Mouse (Mus musculus) forebrain, embryonic 11.5 days (tissue): ENCODE data around the gene Lrrc74a. TPM values are rescaled to one million over a fixed set of nuclear protein-coding genes. Genes with fewer than 3 reads are reported as not detected.
A peak's percentile ranks its signal among the peaks of the same experiment; 100 is the strongest.

ENCODE experiments used
- ATAC-seq: fragments of 200-750 bp; cut with Nextera tagmentation; replicated peaks from 2 replicates; pipeline ENCODE4 v1.8.0; 2017; ENCODE audit warnings: moderate TSS enrichment; ENCODE audit not compliant: low FRiP score
- DNase-seq: peaks from one replicate; pipeline ENCODE4 v3.0.0-alpha.2; 2017; ENCODE audit warnings: low spot score
- H3K27ac ChIP-seq: fragments of 300-500 bp; sonication (generic); 2 replicates; pipeline ENCODE4 v1.5.1; 2014; ENCODE audit warnings: low read depth, low read length
- H3K27me3 ChIP-seq: fragments of 300-500 bp; sonication (generic); 2 replicates; pipeline ENCODE4 v1.6.1; 2014; ENCODE audit warnings: mild to moderate bottlenecking, low read length, mixed read lengths; ENCODE audit not compliant: control insufficient read depth, insufficient read depth
- H3K36me3 ChIP-seq: fragments of 300-500 bp; sonication (generic); 2 replicates; pipeline ENCODE4 v1.6.1; 2014; ENCODE audit warnings: mild to moderate bottlenecking, low read length, moderate library complexity, mixed read lengths; ENCODE audit not compliant: control insufficient read depth, insufficient read depth
- H3K4me1 ChIP-seq: fragments of 300-500 bp; sonication (generic); replicated peaks from 2 replicates; pipeline ENCODE4 v1.6.1; 2014; ENCODE audit warnings: low read length, mixed read lengths; ENCODE audit not compliant: control insufficient read depth, insufficient read depth
- H3K4me2 ChIP-seq: fragments of 300-500 bp; sonication (generic); 2 replicates; pipeline ENCODE4 v1.6.1; 2014; ENCODE audit warnings: low read depth, mild to moderate bottlenecking, low read length, moderate library complexity, mixed read lengths; ENCODE audit not compliant: severe bottlenecking
- H3K4me3 ChIP-seq: fragments of 300-500 bp; sonication (generic); 2 replicates; pipeline ENCODE4 v1.5.1; 2014; ENCODE audit warnings: low read depth, low read length
- H3K9ac ChIP-seq: fragments of 300-500 bp; sonication (generic); 2 replicates; pipeline ENCODE4 v1.6.1; 2014; ENCODE audit warnings: low read length
- H3K9me3 ChIP-seq: fragments of 300-500 bp; sonication (generic); 2 replicates; pipeline ENCODE4 v1.6.1; 2016; ENCODE audit warnings: low read length, mixed read lengths; ENCODE audit not compliant: control insufficient read depth
- WGBS: fragments of 180-500 bp; shearing (Covaris S2); extraction: QIAGEN DNeasy Blood & Tissue Kit; methylation state at CpG from one replicate; pipeline ENCODE4 v1.1.7; 2014; 5-methylcytosine and 5-hydroxymethylcytosine counted together
- polyA plus RNA-seq: library from polyadenylated mRNA; unstranded; fragments of >200 nt; fragmentation: Nextera tagmentation; extraction: Ambion mirVana; gene quantifications from 2 replicates; pipeline ENCODE4 v1.2.1, GENCODE M21; 2014

The Lrrc74a gene
- polyA plus RNA-seq, 1 experiment from 2014 or later: not detected

GRCm38 (mm10) chr12:86802005-86802671 lies 68.0 kb downstream of the Lrrc74a start:
- H3K4me3 ChIP-seq: no peak overlapping the region
- WGBS: 3% methylated on average over 17 of the region's 17 CpGs
- peaks cover 59% of the 10 kb centered on the region for H3K4me1 ChIP-seq

GRCm38 (mm10) chr12:86802899-86803298 lies 68.7 kb downstream of the Lrrc74a start:
- Histone ChIP-seq H3K9ac (no peak overlapping the region), H3K27ac (peak overlapping the region; percentile 94; the same call in 1 of the 2 replicates), H3K4me3 (no peak overlapping the region), H3K9me3 (no peaks in the 10 kb centered on the region), H3K4me2 (no peak overlapping the region), H3K36me3 (no peaks in the 10 kb centered on the region), H3K27me3 (no peaks in the 10 kb centered on the region), H3K4me1 (peaks cover 65% of the 10 kb centered on the region)
- DNase-seq (no peak), ATAC-seq (no peak)
- WGBS: 41% methylated on average over 3 of the region's 3 CpGs

More at GRCm38 (mm10) chr12:86802005-86802671, 68.0 kb downstream of the Lrrc74a start:
- Histone ChIP-seq H3K4me2 (peak overlapping the region; percentile 38), H3K27me3 (no peaks in the 10 kb centered on the region), H3K27ac (peak overlapping the region; percentile 94), H3K9me3 (no peaks in the 10 kb centered on the region), H3K9ac (peak overlapping the region; percentile 58), H3K36me3 (no peaks in the 10 kb centered on the region)
- peak; percentile 22; the same call in 1 of the 2 replicates for ATAC-seq
- DNase-seq: peak; percentile 78

GRCm38 (mm10) chr12:86803651-86804307 lies 69.6 kb downstream of the Lrrc74a start:
- Histone ChIP-seq H3K4me2 (no peak overlapping the region), H3K9me3 (no peaks in the 10 kb centered on the region), H3K4me3 (no peak overlapping the region), H3K27ac (no peak overlapping the region), H3K9ac (no peak overlapping the region), H3K27me3 (no peaks in the 10 kb centered on the region), H3K4me1 (peaks cover 72% of the 10 kb centered on the region), H3K36me3 (no peaks in the 10 kb centered on the region)
- no peak for DNase-seq
- no peak for ATAC-seq
- WGBS: 62% methylated on average over 6 of the region's 6 CpGs

- no peak overlapping the region for H3K4me2 ChIP-seq
- WGBS: 36% methylated on average over 4 of the region's 4 CpGs
- peaks cover 68% of the 10 kb centered on the region for H3K4me1 ChIP-seq
- no peak overlapping the region for H3K4me3 ChIP-seq
- H3K36me3 ChIP-seq: no peaks in the 10 kb centered on the region
- no peak for ATAC-seq
- no peaks in the 10 kb centered on the region for H3K9me3 ChIP-seq
- no peaks in the 10 kb centered on the region for H3K27me3 ChIP-seq
- no peak for DNase-seq
- H3K27ac ChIP-seq: no peak overlapping the region
- H3K9ac ChIP-seq: no peak overlapping the region
These were observed 70.1 kb downstream of the Lrrc74a start for GRCm38 (mm10) chr12:86804308-86804700.

GRCm38 (mm10) chr12:86804857-86805256 lies 70.7 kb downstream of the Lrrc74a start:
- peak; percentile 51 for DNase-seq
- Histone ChIP-seq H3K4me1 (peaks cover 67% of the 10 kb centered on the region), H3K27ac (no peak overlapping the region), H3K4me3 (no peak overlapping the region), H3K9ac (no peak overlapping the region), H3K27me3 (no peaks in the 10 kb centered on the region), H3K36me3 (no peaks in the 10 kb centered on the region), H3K9me3 (no peaks in the 10 kb centered on the region), H3K4me2 (no peak overlapping the region)
- 72% methylated on average over 2 of the region's 2 CpGs for WGBS
- ATAC-seq: no peak

GRCm38 (mm10) chr12:86805315-86805714 lies 71.1 kb downstream of the Lrrc74a start:
- no peaks in the 10 kb centered on the region for H3K9me3 ChIP-seq
- DNase-seq: no peak
- H3K4me2 ChIP-seq: no peak overlapping the region
- no peak overlapping the region for H3K9ac ChIP-seq
- H3K4me1 ChIP-seq: peaks cover 65% of the 10 kb centered on the region
- H3K27ac ChIP-seq: no peak overlapping the region; the same call in 1 of the 2 replicates
- no peak for ATAC-seq
- WGBS: 71% methylated on average over 4 of the region's 4 CpGs
- no peak overlapping the region for H3K4me3 ChIP-seq
- no peaks in the 10 kb centered on the region for H3K36me3 ChIP-seq
- H3K27me3 ChIP-seq: no peaks in the 10 kb centered on the region

- H3K27me3 ChIP-seq: no peaks in the 10 kb centered on the region
- ATAC-seq: peak; percentile 22; the same call in 1 of the 2 replicates
- peak overlapping the region; percentile 95 for H3K27ac ChIP-seq
- peak overlapping the region; percentile 47 for H3K9ac ChIP-seq
- peak; percentile 87 for DNase-seq
- H3K4me3 ChIP-seq: peak overlapping the region; percentile 10; the same call in 1 of the 2 replicates
- peaks cover 64% of the 10 kb centered on the region for H3K4me1 ChIP-seq
- H3K36me3 ChIP-seq: no peaks in the 10 kb centered on the region
- WGBS: 3% methylated on average over 16 of the region's 20 CpGs
- peak overlapping the region; percentile 46 for H3K4me2 ChIP-seq
- no peaks in the 10 kb centered on the region for H3K9me3 ChIP-seq
These were observed 72.1 kb downstream of the Lrrc74a start for GRCm38 (mm10) chr12:86806031-86806922.
